Mouse (Mus musculus): Measurements from ENCODE around the gene Acot4. TPM values are rescaled to one million over a fixed set of nuclear protein-coding genes. Genes with fewer than 3 reads are reported as not detected.
"Not testable (repeated sequence)": the region's sequence is repeated elsewhere in the genome, so short reads cannot be mapped to it uniquely, and the experiment has no call there.

Acot4 gene
- polyA plus RNA-seq, 1 experiment from 2014 or later = 0.15 TPM

GRCm38 (mm10) chr12:84064621-84065020 lies 26.4 kb downstream of the Acot4 start:
- 80% methylated on average over 8 of the region's 8 CpGs for WGBS
- DNase-seq (ENCODE audit: low spot score) = peak; percentile 29
- H3K4me3 ChIP-seq = no peak overlapping the region

GRCm38 (mm10) chr12:84067752-84068151 lies 29.6 kb downstream of the Acot4 start:
- DNase-seq (ENCODE audit: low spot score) = no peak
- no peak overlapping the region for H3K4me3 ChIP-seq
- H3K9me3 ChIP-seq (replicated peaks) = no peaks in the 10 kb centered on the region
- peaks cover 53% of the 10 kb centered on the region for H3K27me3 ChIP-seq (ENCODE audit: low read depth, poor library complexity, severe bottlenecking)
- H3K27ac ChIP-seq = no peak overlapping the region
- no peaks in the 10 kb centered on the region for H3K36me3 ChIP-seq
- 80% methylated on average over 4 of the region's 4 CpGs for WGBS
- H3K4me1 ChIP-seq = peaks cover 3% of the 10 kb centered on the region; the same call in 1 of the 2 replicates

More at GRCm38 (mm10) chr12:84064621-84065020, 26.4 kb downstream of the Acot4 start:
- H3K9me3 ChIP-seq (replicated peaks) = no peaks in the 10 kb centered on the region
- H3K27ac ChIP-seq = no peak overlapping the region
- H3K27me3 ChIP-seq (ENCODE audit: low read depth, poor library complexity, severe bottlenecking) = peaks cover 32% of the 10 kb centered on the region
- H3K4me1 ChIP-seq = no peaks in the 10 kb centered on the region
- H3K36me3 ChIP-seq = no peaks in the 10 kb centered on the region

DNA sequence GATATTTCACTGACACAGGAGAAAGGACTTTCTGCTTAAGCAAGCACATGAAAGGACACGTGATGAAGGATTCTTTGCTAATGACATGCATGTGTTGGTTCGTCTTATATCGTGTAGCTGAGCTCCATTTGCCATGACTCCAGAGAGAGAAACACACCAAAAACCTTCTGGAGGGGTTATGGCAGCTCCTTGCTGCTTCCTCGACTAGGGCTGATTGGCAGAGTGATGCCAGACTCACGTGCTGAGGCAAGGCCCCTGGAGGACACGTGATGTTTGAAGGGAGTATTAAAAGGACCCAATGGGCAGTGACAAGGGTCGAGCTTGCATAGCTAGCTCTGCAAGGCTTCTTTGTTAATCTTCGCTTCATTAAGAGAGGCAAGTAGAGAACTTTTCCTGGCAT lies 30.1 kb downstream of the Acot4 start:
- peaks cover 53% of the 10 kb centered on the region for H3K27me3 ChIP-seq (ENCODE audit: low read depth, poor library complexity, severe bottlenecking)
- no peak overlapping the region for H3K4me3 ChIP-seq
- H3K9me3 ChIP-seq (replicated peaks) = no peaks in the 10 kb centered on the region
- peak; percentile 30 for DNase-seq (ENCODE audit: low spot score)
- H3K27ac ChIP-seq = no peak overlapping the region
- H3K4me1 ChIP-seq = peaks cover 3% of the 10 kb centered on the region; the same call in 1 of the 2 replicates
- no peaks in the 10 kb centered on the region for H3K36me3 ChIP-seq
- 71% methylated on average over 8 of the region's 8 CpGs for WGBS

DNA sequence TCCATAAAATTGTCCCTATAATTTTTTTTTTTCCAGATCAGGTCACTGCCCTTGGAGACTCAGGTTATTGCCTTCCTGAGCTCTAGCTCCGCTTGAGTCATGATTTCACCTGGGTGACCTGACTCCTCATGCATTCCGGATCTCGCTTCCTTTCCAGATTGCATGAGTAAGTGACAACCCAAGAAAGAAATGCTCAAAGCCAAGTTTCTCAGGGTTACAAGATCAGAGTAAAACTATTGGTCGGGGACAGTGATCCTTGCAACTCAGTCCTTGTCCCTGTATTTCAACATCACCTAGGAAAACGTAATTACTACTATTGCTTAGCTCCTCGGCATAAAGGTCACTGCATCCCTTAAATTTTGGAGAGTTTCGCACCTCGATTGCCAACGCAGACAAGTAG lies 30.8 kb downstream of the Acot4 start, which contains the start of gene Acot5:
Gene Acot5 (plus strand): TSS at position 340 of the 400 bp plus-strand sequence.
- Histone ChIP-seq H3K27me3 (ENCODE audit: low read depth, poor library complexity, severe bottlenecking) (peaks cover 53% of the 10 kb centered on the region), H3K36me3 (no peaks in the 10 kb centered on the region)

GRCm38 (mm10) chr12:84069582-84069981 lies 31.4 kb downstream of the Acot4 start:
- Histone ChIP-seq H3K27me3 (ENCODE audit: low read depth, poor library complexity, severe bottlenecking) (peaks cover 53% of the 10 kb centered on the region), H3K4me3 (peak overlapping the region; percentile 47)
- not testable (repeated sequence) for H3K4me1 ChIP-seq; H3K36me3 ChIP-seq; H3K9me3 ChIP-seq (replicated peaks); H3K27ac ChIP-seq
- 2% methylated on average over 49 of the region's 52 CpGs for WGBS
- peak; percentile 42 for DNase-seq (ENCODE audit: low spot score)

More for the DNA sequence above, 30.8 kb downstream of the Acot4 start, which contains the start of gene Acot5:
- Histone ChIP-seq H3K4me1 (peaks cover 3% of the 10 kb centered on the region; the same call in 1 of the 2 replicates), H3K4me3 (peak within 1 kb of the TSS; percentile 47), H3K27ac (no peak within 1 kb of the TSS), H3K9me3 (replicated peaks) (no peaks in the 10 kb centered on the region)
- peak; percentile 33 for DNase-seq (ENCODE audit: low spot score)
- WGBS = 52% methylated on average over 9 of the region's 9 CpGs

DNA sequence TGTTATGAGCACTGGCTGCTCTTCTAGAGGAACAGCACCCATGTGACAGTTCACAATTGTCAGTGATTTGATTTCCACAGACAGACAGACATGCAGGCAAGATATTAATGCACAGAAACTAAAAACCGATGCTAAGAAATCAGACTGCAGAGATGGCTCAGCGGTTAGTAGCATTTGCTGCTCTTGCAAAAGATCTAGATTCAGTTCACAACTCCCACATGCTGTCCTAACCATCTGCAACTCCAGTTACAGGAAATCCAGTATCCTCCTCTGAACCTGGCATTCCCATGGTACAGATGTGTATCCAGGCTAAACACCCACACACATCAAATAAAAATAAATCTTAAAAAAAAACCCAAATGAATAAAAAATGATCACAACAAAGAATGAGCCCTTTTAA lies 33.5 kb downstream of the Acot4 start:
- H3K9me3 ChIP-seq (replicated peaks) = no peaks in the 10 kb centered on the region
- H3K4me3 ChIP-seq = no peak overlapping the region
- peaks cover 3% of the 10 kb centered on the region; the same call in 1 of the 2 replicates for H3K4me1 ChIP-seq
- no peak overlapping the region for H3K27ac ChIP-seq
- no peak for DNase-seq (ENCODE audit: low spot score)
- H3K36me3 ChIP-seq = no peaks in the 10 kb centered on the region
- 90% methylated on average over 2 of the region's 2 CpGs for WGBS
- peaks cover 50% of the 10 kb centered on the region for H3K27me3 ChIP-seq (ENCODE audit: low read depth, poor library complexity, severe bottlenecking)

GRCm38 (mm10) chr12:84077371-84077990 lies 39.3 kb downstream of the Acot4 start:
- H3K36me3 ChIP-seq = no peaks in the 10 kb centered on the region
- H3K27me3 ChIP-seq (ENCODE audit: low read depth, poor library complexity, severe bottlenecking) = no peaks in the 10 kb centered on the region
- H3K4me3 ChIP-seq = no peak overlapping the region
- H3K27ac ChIP-seq = no peak overlapping the region
- no peak for DNase-seq (ENCODE audit: low spot score)
- 90% methylated on average over 4 of the region's 4 CpGs for WGBS
- H3K9me3 ChIP-seq (replicated peaks) = no peaks in the 10 kb centered on the region
- no peaks in the 10 kb centered on the region for H3K4me1 ChIP-seq

GRCm38 (mm10) chr12:84083842-84084241 lies 45.7 kb downstream of the Acot4 start:
- Histone ChIP-seq H3K4me1 (no peaks in the 10 kb centered on the region), H3K27ac (no peak overlapping the region), H3K36me3 (no peaks in the 10 kb centered on the region), H3K27me3 (ENCODE audit: low read depth, poor library complexity, severe bottlenecking) (no peaks in the 10 kb centered on the region), H3K4me3 (no peak overlapping the region), H3K9me3 (replicated peaks) (no peaks in the 10 kb centered on the region)
- DNase-seq (ENCODE audit: low spot score) = no peak
- WGBS = 85% methylated on average over 2 of the region's 2 CpGs

DNA sequence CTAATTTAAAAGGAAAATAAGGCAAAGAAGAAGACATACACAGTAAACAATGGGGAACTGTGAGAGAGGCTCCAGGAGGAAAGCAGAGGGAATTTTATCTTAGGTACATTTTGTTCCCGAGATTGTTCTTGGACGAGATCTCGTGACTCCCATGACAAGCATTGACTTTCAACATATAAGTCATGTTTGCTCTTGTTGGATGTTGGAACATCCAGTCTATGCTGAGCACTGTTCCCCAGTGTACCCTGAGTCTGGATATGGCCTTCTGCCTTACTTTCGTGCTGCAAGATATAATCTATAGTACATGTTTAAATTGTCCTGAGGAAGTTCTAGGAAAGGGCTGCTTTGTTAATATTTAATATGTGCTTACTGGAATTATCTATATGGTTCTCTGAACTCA lies 46.4 kb downstream of the Acot4 start:
- H3K4me3 ChIP-seq = no peak overlapping the region
- DNase-seq (ENCODE audit: low spot score) = no peak
- H3K27ac ChIP-seq = no peak overlapping the region
- H3K36me3 ChIP-seq = no peaks in the 10 kb centered on the region
- WGBS = 91% methylated on average over 4 of the region's 4 CpGs
- H3K4me1 ChIP-seq = no peaks in the 10 kb centered on the region
- H3K9me3 ChIP-seq (replicated peaks) = 0 out of 2 replicates have a peak, but pooled peaks cover 2% of the 10 kb centered on the region
- H3K27me3 ChIP-seq (ENCODE audit: low read depth, poor library complexity, severe bottlenecking) = no peaks in the 10 kb centered on the region

DNA sequence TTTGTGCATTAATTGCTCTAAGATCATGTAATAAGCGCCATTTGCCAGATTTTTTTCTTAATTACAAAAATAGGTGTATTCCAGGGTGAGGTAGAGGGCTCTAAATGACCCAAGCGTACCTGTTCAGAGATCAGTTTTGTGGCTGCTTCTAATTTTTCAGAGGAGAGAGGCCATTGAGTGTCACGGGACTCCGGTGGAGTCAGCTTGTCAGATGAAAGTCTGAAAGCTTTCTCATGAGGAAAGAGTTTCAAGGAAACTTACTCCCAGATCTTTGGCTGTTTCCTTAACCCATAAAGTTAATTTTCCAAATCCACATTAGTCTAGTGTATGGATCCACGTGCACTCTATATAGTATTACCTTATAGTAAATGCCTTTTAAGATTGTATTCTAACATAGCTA lies 56.5 kb downstream of the Acot4 start:
- H3K27ac ChIP-seq; DNase-seq (ENCODE audit: low spot score); H3K27me3 ChIP-seq (ENCODE audit: low read depth, poor library complexity, severe bottlenecking); H3K9me3 ChIP-seq (replicated peaks); H3K36me3 ChIP-seq; H3K4me1 ChIP-seq; H3K4me3 ChIP-seq: not testable (repeated sequence)
- WGBS = 91% methylated on average over 5 of the region's 5 CpGs

Other genes starting within 250 kb of the Acot4 start
- gene Numb, start 116.4 kb upstream of the Acot4 start, polyA plus RNA-seq (2016; fragmentation: Nextera tagmentation; extraction: Ambion mirVana) = 32.7 and 37.4 TPM in 2 replicates
- 18.5 and 21.9 TPM in 2 replicates for gene Riox1, start 87.8 kb upstream of the Acot4 start, polyA plus RNA-seq (2016; fragmentation: Nextera tagmentation; extraction: Ambion mirVana)
- gene Heatr4, start 53.5 kb upstream of the Acot4 start, polyA plus RNA-seq (2016; fragmentation: Nextera tagmentation; extraction: Ambion mirVana) = not detected in 2 replicates
- 14.0 and 15.1 TPM in 2 replicates for gene Acot2, start 50.5 kb upstream of the Acot4 start, polyA plus RNA-seq (2016; fragmentation: Nextera tagmentation; extraction: Ambion mirVana)
- gene Acot1, start 28.9 kb upstream of the Acot4 start, polyA plus RNA-seq (2016; fragmentation: Nextera tagmentation; extraction: Ambion mirVana) = 20.9 and 27.7 TPM in 2 replicates
- not detected in 2 replicates for gene Gm49366, start 556 bp downstream of the Acot4 start, polyA plus RNA-seq (2016; fragmentation: Nextera tagmentation; extraction: Ambion mirVana)
- gene Acot3, start 13.8 kb downstream of the Acot4 start, polyA plus RNA-seq (2016; fragmentation: Nextera tagmentation; extraction: Ambion mirVana) = 0.26 and 0.28 TPM in 2 replicates
- not detected in 2 replicates for gene Acot5, start 30.9 kb downstream of the Acot4 start, polyA plus RNA-seq (2016; fragmentation: Nextera tagmentation; extraction: Ambion mirVana)
- gene Acot6, start 62.3 kb downstream of the Acot4 start, polyA plus RNA-seq (2016; fragmentation: Nextera tagmentation; extraction: Ambion mirVana) = 0.48 and 0.73 TPM in 2 replicates
- gene Dnal1, start 76.0 kb downstream of the Acot4 start, polyA plus RNA-seq (2016; fragmentation: Nextera tagmentation; extraction: Ambion mirVana) = 3.7 and 4.9 TPM in 2 replicates
- 1.2 TPM in 2 replicates for gene Pnma1, start 110.1 kb downstream of the Acot4 start, polyA plus RNA-seq (2016; fragmentation: Nextera tagmentation; extraction: Ambion mirVana)
- 9.2 and 10.7 TPM in 2 replicates for gene Elmsan1, start 180.5 kb downstream of the Acot4 start, polyA plus RNA-seq (2016; fragmentation: Nextera tagmentation; extraction: Ambion mirVana)
- gene Ptgr2, start 246.9 kb downstream of the Acot4 start, polyA plus RNA-seq (2016; fragmentation: Nextera tagmentation; extraction: Ambion mirVana) = 12.9 and 14.6 TPM in 2 replicates